Mouse (Mus musculus): Measurements from ENCODE around the gene Panx2.

GRCm38 (mm10) chr15:89064891-89065290 is 5.4 kb downstream of the Panx2 start:
- TF ChIP-seq POLR2A (IDR thresholded peaks at IDR 0.05; ENCODE audit: insufficient read depth, low read depth, low read length) (no peak), CTCF (IDR thresholded peaks at IDR 0.05; ENCODE audit: insufficient read depth, low read depth, low read length) (no peak)

All from olfactory bulb, adult 2 months (tissue).